15 mouse cellular contexts compared by ENCODE assay signal in the genomic region with DNA sequence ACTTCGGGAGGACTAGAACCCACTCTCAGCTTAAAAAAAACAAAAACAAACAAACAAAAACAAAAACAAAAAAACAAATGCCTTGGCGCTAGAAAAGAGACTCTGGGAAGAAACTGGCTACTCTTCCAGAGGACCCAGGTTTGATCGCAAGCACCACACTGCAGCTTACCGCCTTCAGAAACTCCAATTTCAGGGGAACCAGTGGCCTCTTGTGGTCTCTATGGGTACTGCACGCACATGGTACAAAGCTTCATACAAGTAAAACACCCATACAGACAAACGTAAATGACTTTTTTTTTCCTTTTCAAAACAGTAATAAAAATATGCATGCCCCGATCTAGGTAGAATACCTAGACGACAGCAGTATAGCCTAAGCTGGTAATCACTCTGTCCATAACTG.
A peak's percentile ranks its signal among the peaks of the same experiment; 100 is the strongest.
DNase-seq lines count a peak whose midpoint lies in the region; ATAC-seq and TF ChIP-seq lines count a peak whose summit lies in the region.
"Had no signal": no experiment of that assay in that cellular context is flagged by ENCODE, and none has a peak within 500 bp of the region (broad histone marks: within the 10 kb centered on the region; RNA-seq: fewer than 3 reads in every experiment).

No protein-coding gene starts in this region.

- H3K9ac ChIP-seq in liver, adult 2 months (ENCODE audit: low read depth, low read length) = no peak overlapping the region
- no peak overlapping the region for H3K9ac ChIP-seq in liver, embryonic 11.5 days (ENCODE audit: low read depth, low read length)
- H3K9ac ChIP-seq: forebrain, embryonic 15.5 days; heart, embryonic 13.5 days; intestine, embryonic 15.5 days; limb, embryonic 12.5 days; neural tube, embryonic 12.5 days had no signal

- no peak for ATAC-seq in liver, embryonic 11.5 days (replicated peaks; ENCODE audit: low FRiP score)
- ATAC-seq: forebrain, embryonic 15.5 days; intestine, embryonic 15.5 days had no signal

- peaks cover 2% of the 10 kb centered on the region for H3K9me3 ChIP-seq in liver, embryonic 11.5 days (ENCODE audit: control insufficient read depth, low read length)
- H3K9me3 ChIP-seq: forebrain, embryonic 15.5 days; intestine, embryonic 15.5 days; neural tube, embryonic 12.5 days had no signal

- WGBS in liver, adult 2 months = 97% methylated on average over 8 of the region's 8 CpGs
- WGBS in liver, embryonic 11.5 days = 92% methylated on average over 8 of the region's 8 CpGs
- 92% methylated on average over 8 of the region's 8 CpGs for WGBS in bone marrow, adult 2 months

- H3K27me3 ChIP-seq in liver, adult 2 months (ENCODE audit: control insufficient read depth, insufficient read depth, low read length) = no peaks in the 10 kb centered on the region
- H3K27me3 ChIP-seq in liver, embryonic 11.5 days (replicated peaks; ENCODE audit: control insufficient read depth, insufficient read depth, low read length) = no peaks in the 10 kb centered on the region
- H3K27me3 ChIP-seq: forebrain, embryonic 15.5 days; heart, embryonic 13.5 days; intestine, embryonic 15.5 days; limb, embryonic 12.5 days; megakaryocyte, embryonic 14.5 days; neural tube, embryonic 12.5 days had no signal

- no peak for TF ChIP-seq POLR2A in liver, adult 2 months (IDR thresholded peaks at IDR 0.05; ENCODE audit: extremely low read depth, insufficient read depth, low read length)
- no peak for TF ChIP-seq POLR2A in bone marrow, adult 2 months (IDR thresholded peaks at IDR 0.05; ENCODE audit: borderline replicate concordance, control insufficient read depth, low read depth, low read length)

- TF ChIP-seq CTCF in gastrocnemius, adult 2 months (IDR thresholded peaks at IDR 0.05) = peak; percentile 53
- TF ChIP-seq CTCF in liver, adult 2 months (IDR thresholded peaks at IDR 0.05; ENCODE audit: low read depth, low read length) = peak; percentile 15; the same call in 1 of the 2 replicates
- peak; percentile 7; the same call in 1 of the 2 replicates for TF ChIP-seq CTCF in bone marrow, adult 2 months (IDR thresholded peaks at IDR 0.05; ENCODE audit: control insufficient read depth, insufficient read depth, low read length)

- H3K4me2 ChIP-seq in liver, embryonic 11.5 days = no peak overlapping the region
- H3K4me2 ChIP-seq: forebrain, embryonic 15.5 days; heart, embryonic 13.5 days; intestine, embryonic 15.5 days; limb, embryonic 12.5 days; neural tube, embryonic 12.5 days had no signal

- H3K4me3 ChIP-seq in gastrocnemius, adult 2 months = no peak overlapping the region
- no peak overlapping the region for H3K4me3 ChIP-seq in liver, adult 2 months (ENCODE audit: insufficient read depth, low read depth, low read length)
- no peak overlapping the region for H3K4me3 ChIP-seq in liver, embryonic 11.5 days (ENCODE audit: low read depth, low read length)
- no peak overlapping the region for H3K4me3 ChIP-seq in bone marrow, adult 2 months (replicated peaks; ENCODE audit: control insufficient read depth, low read depth, low read length)
- H3K4me3 ChIP-seq: forebrain, embryonic 15.5 days; heart, embryonic 13.5 days; intestine, embryonic 15.5 days; limb, embryonic 12.5 days; megakaryocyte, embryonic 14.5 days; neural tube, embryonic 12.5 days had no signal

- no peak overlapping the region for H3K27ac ChIP-seq in gastrocnemius, adult 2 months
- no peak overlapping the region for H3K27ac ChIP-seq in liver, adult 2 months (replicated peaks; ENCODE audit: insufficient read depth, low read depth, low read length)
- no peak overlapping the region for H3K27ac ChIP-seq in liver, embryonic 11.5 days (ENCODE audit: low read depth, low read length)
- H3K27ac ChIP-seq in bone marrow, adult 2 months (ENCODE audit: control insufficient read depth, insufficient read depth, low read depth, low read length, poor library complexity) = no peak overlapping the region
- H3K27ac ChIP-seq: forebrain, embryonic 15.5 days; heart, embryonic 13.5 days; intestine, embryonic 15.5 days; limb, embryonic 12.5 days; neural tube, embryonic 12.5 days had no signal

- H3K36me3 ChIP-seq in liver, adult 2 months (ENCODE audit: control insufficient read depth, insufficient read depth, low read length) = no peaks in the 10 kb centered on the region
- H3K36me3 ChIP-seq in liver, embryonic 11.5 days (ENCODE audit: control insufficient read depth, insufficient read depth, low read length) = no peaks in the 10 kb centered on the region
- H3K36me3 ChIP-seq: forebrain, embryonic 15.5 days; intestine, embryonic 15.5 days; neural tube, embryonic 12.5 days had no signal

- intact Hi-C loops in gastrocnemius, adult 2 months (cut with DNase I) = no loop called here

- no peak for DNase-seq in gastrocnemius, adult 2 months
- DNase-seq in gastrocnemius, postnatal 25 days = no peak
- DNase-seq in liver, adult 2 months (ENCODE audit: extremely low read depth, low read depth, low spot score) = no peak
- DNase-seq in liver, embryonic 11.5 days (ENCODE audit: low spot score) = no peak
- DNase-seq in testis, postnatal 10 days (ENCODE audit: low spot score) = peak; percentile 45
- DNase-seq in spleen, postnatal 36 days (ENCODE audit: low spot score in 2 of 2) = no peak
- DNase-seq in neural tube, embryonic 10.5 days (ENCODE audit: extremely low spot score, low spot score) = no peak
- DNase-seq: embryo, embryonic 11 days had no signal

- no peaks in the 10 kb centered on the region for H3K79me2 ChIP-seq in liver, adult 2 months (ENCODE audit: control insufficient read depth, insufficient read depth, low read length)

- no peaks in the 10 kb centered on the region for H3K4me1 ChIP-seq in liver, adult 2 months (ENCODE audit: control insufficient read depth, insufficient read depth, low read length)
- no peaks in the 10 kb centered on the region for H3K4me1 ChIP-seq in liver, embryonic 11.5 days (replicated peaks; ENCODE audit: control insufficient read depth, insufficient read depth, low read length)
- no peaks in the 10 kb centered on the region for H3K4me1 ChIP-seq in bone marrow, adult 2 months (ENCODE audit: control insufficient read depth, insufficient read depth, low read length)
- H3K4me1 ChIP-seq: forebrain, embryonic 15.5 days; intestine, embryonic 15.5 days; limb, embryonic 12.5 days; megakaryocyte, embryonic 14.5 days; neural tube, embryonic 12.5 days had no signal
